Mouse (Mus musculus): ENCODE measurements around the gene Gm13288.
"Not testable (repeated sequence)": the region's sequence is repeated elsewhere in the genome, so short reads cannot be mapped to it uniquely, and the experiment has no call there.

The Gm13288 gene
- long read RNA-seq, experiment 1, result 0 reads
- long read RNA-seq, experiment 2, result 0 reads

DNA sequence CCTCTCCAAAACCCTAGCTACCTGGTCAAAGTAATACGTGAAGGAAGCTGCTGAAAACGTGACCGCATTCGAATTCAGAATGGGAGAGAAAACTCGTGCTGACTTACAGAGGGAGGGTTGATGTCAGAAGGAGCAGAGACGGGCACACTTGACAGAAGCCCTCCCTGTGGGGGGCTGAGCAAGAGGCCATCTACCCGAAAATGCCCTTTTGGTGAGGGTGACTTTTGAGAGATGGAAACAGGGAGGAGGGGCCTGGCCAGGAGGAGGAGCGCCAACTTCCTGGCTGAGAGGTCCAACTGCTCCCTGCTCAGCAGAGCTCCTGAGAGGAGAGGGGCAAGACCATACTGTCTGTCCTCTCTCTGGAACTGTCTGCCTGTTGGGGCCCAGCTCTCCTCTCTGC is at the start of gene Gm13288:
Gm13288 (plus strand) TSS at position 301 of the 400 bp plus-strand sequence.
- intact Hi-C loops (cut with DNase I), result not testable (repeated sequence)

- intact Hi-C loops (cut with DNase I), result not testable (repeated sequence)
Measured at GRCm38 (mm10) chr4:88756581-88757513, 48.5 kb upstream of the Gm13288 start.

DNA sequence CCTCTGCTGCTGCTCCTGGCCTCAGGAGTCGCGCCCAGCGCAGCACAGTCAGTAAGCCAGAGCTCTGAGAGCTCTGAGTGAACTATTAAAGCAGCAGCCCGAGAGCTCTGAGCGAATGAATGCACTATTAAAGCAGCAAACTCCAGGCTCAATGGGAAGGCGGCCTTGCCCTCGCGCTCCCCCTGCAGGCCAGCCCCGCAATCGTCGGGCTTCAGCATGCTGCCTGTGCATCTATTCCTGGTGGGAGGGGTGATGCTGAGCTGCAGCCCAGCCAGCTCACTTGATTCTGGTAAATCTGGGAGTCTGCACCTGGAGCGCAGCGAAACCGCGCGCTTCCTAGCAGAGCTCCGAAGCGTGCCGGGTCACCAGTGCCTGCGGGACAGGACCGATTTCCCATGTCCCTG is 47.7 kb upstream of the Gm13288 start:
- intact Hi-C loops (cut with DNase I), result not testable (repeated sequence)

DNA sequence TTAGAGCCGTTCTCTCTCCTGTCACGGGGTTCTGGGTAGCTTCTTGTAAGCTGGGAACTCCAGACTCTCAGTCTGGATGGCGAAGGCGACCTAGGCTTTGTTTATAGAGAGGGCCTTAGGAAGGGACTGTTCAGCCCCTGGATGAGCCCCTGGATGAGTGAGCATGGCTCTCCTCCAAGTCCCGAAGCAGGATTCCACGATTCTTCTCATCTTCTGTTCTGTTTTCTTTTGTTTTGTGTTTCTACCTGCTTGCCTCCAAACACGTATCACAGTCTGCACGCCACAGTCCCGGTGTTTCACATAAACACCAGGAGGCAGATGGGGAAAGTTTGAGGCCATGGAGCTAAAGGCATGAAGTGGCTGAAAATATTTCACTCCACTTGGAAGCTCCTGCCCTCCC is 46.6 kb upstream of the Gm13288 start:
- intact Hi-C loops (cut with DNase I), result not testable (repeated sequence)

DNA sequence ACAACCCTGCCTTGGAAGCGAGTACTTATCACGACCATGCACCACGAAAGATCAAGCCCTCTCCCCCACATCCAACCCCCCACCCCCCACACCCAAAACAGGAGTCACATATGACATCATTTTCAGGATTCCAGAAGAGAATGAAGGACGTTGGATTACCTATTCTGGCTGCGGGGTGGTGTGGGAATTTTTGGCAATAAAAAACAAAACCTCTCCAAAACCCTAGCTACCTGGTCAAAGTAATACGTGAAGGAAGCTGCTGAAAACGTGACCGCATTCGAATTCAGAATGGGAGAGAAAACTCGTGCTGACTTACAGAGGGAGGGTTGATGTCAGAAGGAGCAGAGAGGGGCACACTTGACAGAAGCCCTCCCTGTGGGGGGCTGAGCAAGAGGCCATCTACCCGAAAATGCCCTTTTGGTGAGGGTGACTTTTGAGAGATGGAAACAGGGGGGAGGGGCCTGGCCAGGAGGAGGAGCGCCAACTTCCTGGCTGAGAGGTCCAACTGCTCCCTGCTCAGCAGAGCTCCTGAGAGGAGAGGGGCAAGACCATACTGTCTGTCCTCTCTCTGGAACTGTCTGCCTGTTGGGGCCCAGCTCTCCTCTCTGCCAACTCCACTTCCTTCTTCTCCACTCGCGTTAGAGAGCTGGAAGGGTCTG is 45.6 kb upstream of the Gm13288 start, which contains the start of gene Gm13283:
Gm13283 (plus strand) TSS at position 510 of the 659 bp plus-strand sequence.
- intact Hi-C loops (cut with DNase I), result not testable (repeated sequence)

- intact Hi-C loops (cut with DNase I), result not testable (repeated sequence)
Measured at GRCm38 (mm10) chr4:88760431-88760830, 44.9 kb upstream of the Gm13288 start.

DNA sequence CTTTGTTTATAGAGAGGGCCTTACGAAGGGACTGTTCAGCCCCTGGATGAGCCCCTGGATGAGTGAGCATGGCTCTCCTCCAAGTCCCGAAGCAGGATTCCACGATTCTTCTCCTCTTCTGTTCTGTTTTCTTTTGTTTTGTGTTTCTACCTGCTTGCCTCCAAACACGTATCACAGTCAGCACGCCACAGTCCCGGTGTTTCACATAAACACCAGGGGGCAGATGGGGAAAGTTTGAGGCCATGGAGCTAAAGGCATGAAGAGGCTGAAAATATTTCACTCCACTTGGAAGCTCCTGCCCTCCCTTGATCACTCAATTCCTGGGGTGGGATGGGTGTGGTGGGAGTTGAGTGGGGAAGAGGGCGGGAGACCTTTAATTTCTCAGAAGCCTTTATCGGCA is 43.6 kb upstream of the Gm13288 start:
- intact Hi-C loops (cut with DNase I), result not testable (repeated sequence)

- intact Hi-C loops (cut with DNase I), result not testable (repeated sequence)
Measured at GRCm38 (mm10) chr4:88762341-88762740, 43.0 kb upstream of the Gm13288 start.

DNA sequence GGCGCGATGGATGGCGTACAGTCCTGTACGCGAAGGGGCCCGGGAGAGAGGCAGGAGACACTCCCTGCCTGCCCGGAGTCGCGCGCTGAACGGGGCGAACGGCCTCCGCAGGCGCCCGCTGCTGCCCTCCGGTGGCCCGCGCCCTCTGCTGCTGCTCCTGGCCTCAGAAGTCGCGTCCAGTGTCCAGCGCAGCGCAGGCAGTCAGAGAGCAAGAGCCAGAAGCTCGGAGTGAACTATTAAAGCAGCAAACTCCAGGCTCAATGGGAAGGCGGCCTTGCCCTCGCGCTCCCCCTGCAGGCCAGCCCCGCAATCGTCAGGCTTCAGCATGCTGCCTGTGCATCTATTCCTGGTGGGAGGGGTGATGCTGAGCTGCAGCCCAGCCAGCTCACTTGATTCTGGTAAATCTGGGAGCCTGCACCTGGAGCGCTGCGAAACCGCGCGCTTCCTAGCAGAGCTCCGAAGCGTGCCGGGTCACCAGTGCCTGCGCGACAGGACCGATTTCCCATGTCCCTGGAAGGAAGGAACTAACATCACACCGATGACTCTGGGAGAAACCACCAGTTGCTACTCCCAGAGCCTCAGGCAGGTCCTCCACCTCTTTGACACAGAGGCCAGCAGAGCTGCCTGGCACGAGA is 41.8 kb upstream of the Gm13288 start:
- intact Hi-C loops (cut with DNase I), result not testable (repeated sequence)

DNA sequence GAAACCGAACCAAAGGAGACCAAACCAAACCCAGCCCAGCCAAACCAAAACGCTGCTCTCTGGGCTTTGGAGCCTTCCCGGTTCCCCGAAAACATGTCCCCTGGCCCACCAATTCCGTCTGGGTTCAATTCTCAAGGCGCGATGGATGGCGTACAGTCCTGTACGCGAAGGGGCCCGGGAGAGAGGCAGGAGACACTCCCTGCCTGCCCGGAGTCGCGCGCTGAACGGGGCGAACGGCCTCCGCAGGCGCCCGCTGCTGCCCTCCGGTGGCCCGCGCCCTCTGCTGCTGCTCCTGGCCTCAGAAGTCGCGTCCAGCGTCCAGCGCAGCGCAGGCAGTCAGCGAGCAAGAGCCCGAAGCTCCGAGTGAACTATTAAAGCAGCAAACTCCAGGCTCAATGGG is 31.8 kb upstream of the Gm13288 start, which contains the start of gene Gm13290:
Gm13290 (plus strand) TSS at position 301 of the 400 bp plus-strand sequence.
- intact Hi-C loops (cut with DNase I), result not testable (repeated sequence)

DNA sequence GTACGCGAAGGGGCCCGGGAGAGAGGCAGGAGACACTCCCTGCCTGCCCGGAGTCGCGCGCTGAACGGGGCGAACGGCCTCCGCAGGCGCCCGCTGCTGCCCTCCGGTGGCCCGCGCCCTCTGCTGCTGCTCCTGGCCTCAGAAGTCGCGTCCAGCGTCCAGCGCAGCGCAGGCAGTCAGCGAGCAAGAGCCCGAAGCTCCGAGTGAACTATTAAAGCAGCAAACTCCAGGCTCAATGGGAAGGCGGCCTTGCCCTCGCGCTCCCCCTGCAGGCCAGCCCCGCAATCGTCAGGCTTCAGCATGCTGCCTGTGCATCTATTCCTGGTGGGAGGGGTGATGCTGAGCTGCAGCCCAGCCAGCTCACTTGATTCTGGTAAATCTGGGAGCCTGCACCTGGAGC is 28.7 kb upstream of the Gm13288 start, which contains the start of gene Gm13289:
Gm13289 (plus strand) TSS at position 301 of the 400 bp plus-strand sequence.
- intact Hi-C loops (cut with DNase I), result not testable (repeated sequence)

DNA sequence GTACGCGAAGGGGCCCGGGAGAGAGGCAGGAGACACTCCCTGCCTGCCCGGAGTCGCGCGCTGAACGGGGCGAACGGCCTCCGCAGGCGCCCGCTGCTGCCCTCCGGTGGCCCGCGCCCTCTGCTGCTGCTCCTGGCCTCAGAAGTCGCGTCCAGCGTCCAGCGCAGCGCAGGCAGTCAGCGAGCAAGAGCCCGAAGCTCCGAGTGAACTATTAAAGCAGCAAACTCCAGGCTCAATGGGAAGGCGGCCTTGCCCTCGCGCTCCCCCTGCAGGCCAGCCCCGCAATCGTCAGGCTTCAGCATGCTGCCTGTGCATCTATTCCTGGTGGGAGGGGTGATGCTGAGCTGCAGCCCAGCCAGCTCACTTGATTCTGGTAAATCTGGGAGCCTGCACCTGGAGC is 25.8 kb upstream of the Gm13288 start, which contains the start of gene Gm13272:
Gm13272 (plus strand) TSS at position 301 of the 400 bp plus-strand sequence.
- intact Hi-C loops (cut with DNase I), result not testable (repeated sequence)

DNA sequence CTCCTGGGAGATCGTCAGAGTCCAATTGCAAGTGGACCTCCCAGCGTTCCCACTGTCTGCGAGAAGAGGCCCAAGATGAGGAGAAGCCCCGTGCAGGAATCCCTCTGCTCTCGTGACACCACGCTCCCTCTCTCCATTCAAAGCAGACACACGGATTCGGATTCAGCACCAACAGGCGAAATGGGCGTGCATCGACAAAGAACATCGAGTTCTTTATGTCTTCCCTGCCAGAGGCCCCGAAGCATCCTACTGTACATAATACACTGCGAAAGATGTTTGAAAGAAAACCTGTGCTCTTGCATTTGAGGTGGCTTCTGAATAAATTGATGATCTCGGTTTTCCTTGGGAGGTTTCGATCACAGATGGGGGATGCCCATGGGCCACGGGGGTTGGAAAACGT is 25.0 kb upstream of the Gm13288 start:
- intact Hi-C loops (cut with DNase I), result not testable (repeated sequence)

DNA sequence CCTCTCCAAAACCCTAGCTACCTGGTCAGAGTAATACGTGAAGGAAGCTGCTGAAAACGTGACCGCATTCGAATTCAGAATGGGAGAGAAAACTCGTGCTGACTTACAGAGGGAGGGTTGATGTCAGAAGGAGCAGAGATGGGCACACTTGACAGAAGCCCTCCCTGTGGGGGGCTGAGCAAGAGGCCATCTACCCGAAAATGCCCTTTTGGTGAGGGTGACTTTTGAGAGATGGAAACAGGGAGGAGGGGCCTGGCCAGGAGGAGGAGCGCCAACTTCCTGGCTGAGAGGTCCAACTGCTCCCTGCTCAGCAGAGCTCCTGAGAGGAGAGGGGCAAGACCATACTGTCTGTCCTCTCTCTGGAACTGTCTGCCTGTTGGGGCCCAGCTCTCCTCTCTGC is 23.5 kb upstream of the Gm13288 start, which contains the start of gene Ifnz:
Ifnz (plus strand) TSS at position 301 of the 400 bp plus-strand sequence.
- intact Hi-C loops (cut with DNase I), result not testable (repeated sequence)

- intact Hi-C loops (cut with DNase I), result not testable (repeated sequence)
Measured at GRCm38 (mm10) chr4:88782335-88782734, 23.0 kb upstream of the Gm13288 start.

DNA sequence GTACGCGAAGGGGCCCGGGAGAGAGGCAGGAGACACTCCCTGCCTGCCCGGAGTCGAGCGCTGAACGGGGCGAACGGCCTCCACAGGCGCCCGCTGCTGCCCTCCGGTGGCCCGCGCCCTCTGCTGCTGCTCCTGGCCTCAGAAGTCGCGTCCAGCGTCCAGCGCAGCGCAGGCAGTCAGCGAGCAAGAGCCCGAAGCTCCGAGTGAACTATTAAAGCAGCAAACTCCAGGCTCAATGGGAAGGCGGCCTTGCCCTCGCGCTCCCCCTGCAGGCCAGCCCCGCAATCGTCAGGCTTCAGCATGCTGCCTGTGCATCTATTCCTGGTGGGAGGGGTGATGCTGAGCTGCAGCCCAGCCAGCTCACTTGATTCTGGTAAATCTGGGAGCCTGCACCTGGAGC is 19.9 kb upstream of the Gm13288 start, which contains the start of gene Gm13276:
Gm13276 (plus strand) TSS at position 301 of the 400 bp plus-strand sequence.
- intact Hi-C loops (cut with DNase I), result not testable (repeated sequence)

DNA sequence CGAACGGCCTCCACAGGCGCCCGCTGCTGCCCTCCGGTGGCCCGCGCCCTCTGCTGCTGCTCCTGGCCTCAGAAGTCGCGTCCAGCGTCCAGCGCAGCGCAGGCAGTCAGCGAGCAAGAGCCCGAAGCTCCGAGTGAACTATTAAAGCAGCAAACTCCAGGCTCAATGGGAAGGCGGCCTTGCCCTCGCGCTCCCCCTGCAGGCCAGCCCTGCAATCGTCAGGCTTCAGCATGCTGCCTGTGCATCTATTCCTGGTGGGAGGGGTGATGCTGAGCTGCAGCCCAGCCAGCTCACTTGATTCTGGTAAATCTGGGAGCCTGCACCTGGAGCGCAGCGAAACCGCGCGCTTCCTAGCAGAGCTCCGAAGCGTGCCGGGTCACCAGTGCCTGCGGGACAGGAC is 16.9 kb upstream of the Gm13288 start, which contains the start of gene Gm13277:
Gm13277 (plus strand) TSS at position 231 of the 400 bp plus-strand sequence.
- intact Hi-C loops (cut with DNase I), result not testable (repeated sequence)

DNA sequence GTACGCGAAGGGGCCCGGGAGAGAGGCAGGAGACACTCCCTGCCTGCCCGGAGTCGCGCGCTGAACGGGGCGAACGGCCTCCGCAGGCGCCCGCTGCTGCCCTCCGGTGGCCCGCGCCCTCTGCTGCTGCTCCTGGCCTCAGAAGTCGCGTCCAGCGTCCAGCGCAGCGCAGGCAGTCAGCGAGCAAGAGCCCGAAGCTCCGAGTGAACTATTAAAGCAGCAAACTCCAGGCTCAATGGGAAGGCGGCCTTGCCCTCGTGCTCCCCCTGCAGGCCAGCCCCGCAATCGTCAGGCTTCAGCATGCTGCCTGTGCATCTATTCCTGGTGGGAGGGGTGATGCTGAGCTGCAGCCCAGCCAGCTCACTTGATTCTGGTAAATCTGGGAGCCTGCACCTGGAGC is 14.1 kb upstream of the Gm13288 start, which contains the start of gene Gm13278:
Gm13278 (plus strand) TSS at position 301 of the 400 bp plus-strand sequence.
- intact Hi-C loops (cut with DNase I), result not testable (repeated sequence)

- intact Hi-C loops (cut with DNase I), result not testable (repeated sequence)
Measured at GRCm38 (mm10) chr4:88793936-88794675, 11.2 kb upstream of the Gm13288 start, which contains the start of gene Gm13275. TSS of gene Gm13275 (plus strand) at chr4:88794487.

- intact Hi-C loops (cut with DNase I), result not testable (repeated sequence)
Measured at GRCm38 (mm10) chr4:88797097-88797496, 8.2 kb upstream of the Gm13288 start, which contains the start of gene Gm13279. TSS of gene Gm13279 (plus strand) at chr4:88797397.
